Mouse (Mus musculus) large intestine, adult 2 months (tissue): Measurements from ENCODE around the gene Uchl1. TPM values are rescaled to one million over a fixed set of nuclear protein-coding genes. Genes with fewer than 3 reads are reported as not detected.

Source experiments
- DNase-seq: peaks from one replicate; pipeline ENCODE4 v3.0.0-alpha.2; 2012; ENCODE audit warnings: low read depth, low spot score
- WGBS: fragments of 180-500 bp; shearing (Covaris S2); methylation state at CpG from one replicate; pipeline ENCODE4 v1.1.7; 2018; 5-methylcytosine and 5-hydroxymethylcytosine counted together
- polyA plus RNA-seq: library from polyadenylated mRNA; depleted of rRNA; stranded (reverse); fragments of >200 nt; gene quantifications from 2 replicates; pipeline ENCODE4 v1.2.3, GENCODE M21; 2012; rRNA removed

Uchl1 gene
- polyA plus RNA-seq = 16.6 and 24.1 TPM in 2 replicates

DNA sequence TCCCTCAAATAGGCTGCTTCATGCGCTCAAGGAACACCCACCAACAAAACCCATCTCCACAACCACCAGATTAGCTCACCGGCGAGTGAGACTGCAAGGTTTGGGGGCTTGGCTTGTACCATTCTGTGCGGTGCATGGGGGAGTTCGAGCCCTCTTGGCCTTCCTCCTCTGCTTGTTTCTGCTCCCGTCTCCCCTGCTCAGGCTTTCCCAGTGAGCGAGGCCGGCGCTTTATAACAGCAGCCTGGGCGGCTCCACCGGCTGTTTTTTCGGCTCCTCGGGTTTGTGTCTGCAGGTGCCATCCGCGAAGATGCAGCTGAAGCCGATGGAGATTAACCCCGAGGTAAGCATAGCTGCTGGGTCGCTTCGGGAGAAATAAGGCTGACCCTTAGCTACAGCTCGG is at the start of gene Uchl1:
Gene Uchl1 (plus strand): TSS at position 109 of the 400 bp plus-strand sequence.
- DNase-seq = no peak
- under 1% methylated on average over 20 of the region's 20 CpGs for WGBS

DNA sequence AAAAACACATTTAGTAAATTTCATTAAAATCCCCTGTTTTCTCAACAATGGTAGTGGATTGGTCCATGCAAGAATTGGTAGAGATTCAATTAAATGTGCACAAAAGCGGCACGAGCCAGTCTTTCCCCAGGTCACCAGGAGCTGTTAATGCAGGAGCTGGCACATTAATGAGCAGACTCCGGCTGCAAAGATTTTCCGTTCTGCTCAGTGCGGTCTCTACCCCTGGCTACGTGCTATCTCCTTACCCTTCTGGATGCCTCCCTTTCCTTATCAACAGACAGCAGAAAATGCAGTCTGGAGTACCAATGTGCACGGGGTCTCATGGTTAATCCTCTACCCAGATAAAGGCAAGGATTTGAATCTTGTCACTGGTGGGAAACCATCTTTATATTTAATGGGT is 48.1 kb upstream of the Uchl1 start:
- DNase-seq = no peak
- WGBS = 77% methylated on average over 7 of the region's 7 CpGs

DNA sequence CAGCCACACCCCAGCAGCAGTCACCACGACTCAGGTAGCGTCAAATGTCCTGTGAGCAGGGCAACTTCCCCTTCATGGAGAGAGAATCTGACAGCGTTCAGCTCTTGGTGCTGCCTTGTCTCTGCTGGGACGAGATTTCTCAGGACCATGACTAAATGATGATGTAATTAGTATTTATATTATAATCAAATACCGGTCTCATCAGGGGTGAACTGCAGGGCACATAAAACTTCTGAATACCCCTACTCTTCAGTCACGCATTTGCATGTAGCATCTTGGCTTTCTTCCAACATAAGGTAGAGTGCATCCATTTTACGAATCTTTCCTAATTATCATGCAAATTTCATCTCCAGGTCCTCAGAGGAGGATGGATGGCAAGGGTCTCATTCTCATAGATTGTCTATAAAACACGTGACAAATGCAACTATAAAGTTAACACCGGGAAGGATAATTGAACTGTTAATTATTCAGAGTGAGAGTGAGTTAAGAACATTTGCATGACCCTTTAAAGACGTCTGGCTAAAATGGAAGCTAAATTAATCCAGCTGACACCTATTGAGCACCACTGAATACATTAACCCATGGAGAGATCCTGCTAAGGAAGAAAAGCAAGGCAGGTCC is 40.3 kb upstream of the Uchl1 start:
- 62% methylated on average over 10 of the region's 10 CpGs for WGBS
- DNase-seq = no peak

GRCm38 (mm10) chr5:66642156-66642555 is 33.7 kb upstream of the Uchl1 start:
- DNase-seq = no peak

DNA sequence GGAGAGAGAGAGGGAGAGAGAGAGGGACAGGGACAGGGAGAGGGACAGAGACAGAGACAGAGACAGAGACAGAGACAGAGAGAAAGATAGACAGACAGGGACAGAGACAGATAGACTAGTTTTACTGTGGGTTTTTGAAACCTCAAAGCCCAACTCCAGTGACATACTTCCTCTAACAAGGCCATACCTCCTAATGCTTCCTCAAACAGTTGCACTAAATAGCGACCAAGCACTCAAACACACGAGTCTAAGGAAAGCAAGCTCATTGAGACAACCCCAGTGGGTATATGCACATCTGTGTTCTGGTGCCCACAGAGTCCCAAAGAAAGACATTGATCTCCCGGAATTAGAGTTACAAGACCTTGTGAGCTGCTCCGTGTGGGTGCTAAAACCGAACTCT is 32.6 kb upstream of the Uchl1 start:
- no peak for DNase-seq
- WGBS = 66% methylated on average over 5 of the region's 5 CpGs

More at GRCm38 (mm10) chr5:66642156-66642555, 33.7 kb upstream of the Uchl1 start:
- 83% methylated on average over 4 of the region's 4 CpGs for WGBS

DNA sequence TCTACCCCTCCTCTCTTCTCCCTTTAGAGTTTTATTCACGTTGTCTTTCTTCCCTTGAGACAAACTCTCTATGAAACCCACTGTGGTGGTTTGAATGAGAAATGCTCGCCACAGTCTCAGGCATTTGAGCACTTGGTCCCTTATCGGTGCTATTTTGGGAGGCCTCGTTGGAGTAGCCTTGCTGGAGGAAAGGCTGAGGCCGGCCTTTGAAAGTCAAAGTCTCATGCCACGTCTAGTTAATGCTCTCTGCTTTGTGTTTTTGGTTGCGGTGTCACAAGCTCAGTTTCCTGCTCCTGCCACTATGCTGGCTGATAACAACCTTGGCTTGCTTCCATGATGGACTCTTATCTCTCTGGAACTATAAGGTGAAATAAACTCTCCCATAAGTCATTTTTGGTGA is 28.4 kb upstream of the Uchl1 start:
- no peak for DNase-seq
- 48% methylated on average over 7 of the region's 7 CpGs for WGBS

DNA sequence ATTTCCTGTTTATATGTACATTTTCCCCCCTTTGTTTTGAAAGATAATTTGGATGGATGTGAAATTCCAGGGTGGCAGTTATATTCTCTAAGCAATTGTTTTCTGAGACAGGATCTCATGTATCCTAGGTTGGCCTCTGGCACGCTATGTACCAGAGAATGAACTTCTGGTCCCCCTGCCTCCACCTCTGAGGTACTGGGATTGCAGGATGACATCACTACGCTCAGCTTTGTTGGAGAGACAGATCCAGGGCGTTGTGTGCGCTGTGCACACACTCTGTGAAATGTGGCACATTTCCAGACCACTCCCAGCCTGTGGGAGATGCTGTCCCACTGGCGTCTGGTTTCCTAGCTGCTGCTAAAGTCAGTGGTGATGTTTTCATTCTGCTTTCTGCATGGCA is 21.7 kb upstream of the Uchl1 start:
- no peak for DNase-seq

DNA sequence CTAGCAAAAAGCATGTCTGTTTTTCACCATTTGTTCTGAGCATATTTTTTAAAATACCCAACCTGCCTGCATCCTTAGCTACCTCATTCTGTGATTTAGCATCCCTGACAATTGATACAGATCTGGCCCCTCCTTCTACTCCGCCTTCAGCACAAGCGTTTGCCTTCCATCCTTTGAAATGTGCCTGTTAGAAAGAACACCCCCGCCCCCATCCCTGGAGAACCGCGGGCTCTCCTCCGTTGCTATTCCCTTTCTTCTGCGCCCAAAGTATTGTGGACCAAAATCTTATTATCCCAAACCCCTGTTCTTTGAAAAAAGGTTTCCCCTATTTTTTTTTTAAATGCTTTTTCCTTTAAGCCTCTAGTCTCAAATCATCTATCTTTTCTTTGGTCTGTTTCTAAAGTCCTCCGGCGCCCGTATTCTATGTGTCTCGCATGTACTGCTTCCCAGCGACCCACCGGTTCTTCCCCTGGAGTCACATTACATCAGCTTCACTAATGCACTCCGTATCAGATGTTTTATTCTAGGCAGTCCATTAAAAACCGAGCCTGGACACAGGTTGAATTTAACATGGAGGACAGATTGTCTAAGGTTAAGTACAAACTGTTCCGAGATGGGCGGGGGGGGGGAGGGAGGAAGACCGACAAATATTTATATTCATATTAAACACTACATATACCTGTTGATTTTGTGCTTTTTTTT is 551 bp upstream of the Uchl1 start:
- DNase-seq = no peak
- whole genome bisulfite sequencing = 5% methylated on average over 18 of the region's 18 CpGs

More for the DNA sequence above, 21.7 kb upstream of the Uchl1 start:
- 13% methylated on average over 5 of the region's 5 CpGs for WGBS

DNA sequence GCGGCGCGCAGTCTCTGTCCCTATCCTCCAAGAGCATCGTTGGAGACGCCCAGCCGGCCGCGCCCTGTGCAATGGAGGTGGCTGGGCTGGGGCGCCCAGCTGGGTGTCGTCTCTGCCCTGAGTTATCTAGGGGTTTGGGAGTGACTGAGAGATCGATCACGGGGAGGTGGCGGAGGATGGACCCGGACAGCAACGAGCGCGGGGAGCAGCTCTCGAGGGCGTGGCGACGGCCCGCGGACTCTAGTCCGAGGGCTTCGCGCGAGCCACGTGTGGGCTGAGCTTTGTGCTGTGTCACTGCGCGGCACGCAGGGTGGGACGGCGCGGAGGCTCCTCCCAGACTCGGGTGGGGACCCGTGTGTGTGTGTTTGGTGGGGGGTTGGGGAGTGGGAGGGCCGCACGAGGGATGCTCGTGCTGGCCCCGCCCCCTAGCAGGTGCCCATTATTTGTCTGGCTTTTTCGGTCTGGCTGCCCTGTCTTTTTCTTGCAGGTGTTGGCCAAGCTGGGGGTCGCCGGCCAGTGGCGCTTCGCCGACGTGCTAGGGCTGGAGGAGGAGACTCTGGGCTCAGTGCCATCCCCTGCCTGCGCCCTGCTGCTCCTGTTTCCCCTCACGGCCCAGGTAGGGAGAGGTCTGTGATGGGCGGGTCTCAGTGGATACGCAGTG is 696 bp downstream of the Uchl1 start:
- no peak for DNase-seq
- WGBS = 1% methylated on average over 51 of the region's 51 CpGs

- DNase-seq = no peak
- 80% methylated on average over 21 of the region's 21 CpGs for WGBS
These were observed 1.8 kb downstream of the Uchl1 start for GRCm38 (mm10) chr5:66677411-66678345.

GRCm38 (mm10) chr5:66679222-66679621 is 3.3 kb downstream of the Uchl1 start:
- no peak for DNase-seq
- 54% methylated on average over 10 of the region's 10 CpGs for WGBS

- no peak for DNase-seq
- WGBS = 76% methylated on average over 2 of the region's 2 CpGs
These were observed 10.0 kb downstream of the Uchl1 start for GRCm38 (mm10) chr5:66685930-66686329.

DNA sequence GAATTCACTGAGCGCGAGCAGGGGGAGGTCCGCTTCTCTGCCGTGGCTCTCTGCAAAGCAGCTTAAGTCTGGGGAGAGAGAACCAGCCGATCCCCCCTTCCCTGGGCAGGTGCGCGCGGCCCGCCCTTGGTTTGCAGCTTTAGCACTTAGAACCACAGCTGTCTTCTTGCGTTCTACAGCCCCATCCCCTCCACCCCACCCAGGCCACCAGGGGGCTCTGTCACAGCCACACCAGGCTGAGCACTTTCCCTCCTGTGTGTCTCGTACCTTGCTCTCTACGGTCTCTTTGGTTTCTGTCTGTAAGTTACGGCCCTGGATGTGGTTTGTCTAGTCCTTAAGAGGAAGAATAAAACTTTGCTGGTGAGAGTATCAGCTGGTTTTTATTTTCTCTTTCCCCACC is 11.0 kb downstream of the Uchl1 start:
- 83% methylated on average over 13 of the region's 13 CpGs for WGBS
- DNase-seq = no peak

- no peak for DNase-seq
- whole genome bisulfite sequencing = 78% methylated on average over 9 of the region's 9 CpGs
These were observed 11.8 kb downstream of the Uchl1 start for GRCm38 (mm10) chr5:66687737-66688136.

DNA sequence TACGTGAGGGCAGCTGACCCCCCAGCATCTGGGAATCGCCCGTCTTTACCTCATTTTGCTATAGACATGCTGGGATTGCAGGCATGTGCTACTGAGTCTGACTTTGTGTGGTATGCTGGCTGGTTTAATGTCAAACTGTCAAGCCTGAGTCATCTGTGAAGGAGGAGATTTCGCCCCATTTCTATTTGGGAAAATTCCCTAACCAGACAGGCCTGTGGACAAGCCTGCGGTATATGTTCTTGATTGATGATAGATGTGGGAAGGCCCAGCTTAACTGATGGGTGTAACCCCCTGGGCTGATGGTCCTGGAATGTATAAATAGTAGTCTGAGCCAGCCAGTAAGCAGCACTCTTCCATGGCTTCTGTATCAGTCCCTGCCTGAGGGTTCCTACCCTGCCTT is 12.4 kb downstream of the Uchl1 start:
- 88% methylated on average over 5 of the region's 5 CpGs for WGBS
- DNase-seq = no peak

DNA sequence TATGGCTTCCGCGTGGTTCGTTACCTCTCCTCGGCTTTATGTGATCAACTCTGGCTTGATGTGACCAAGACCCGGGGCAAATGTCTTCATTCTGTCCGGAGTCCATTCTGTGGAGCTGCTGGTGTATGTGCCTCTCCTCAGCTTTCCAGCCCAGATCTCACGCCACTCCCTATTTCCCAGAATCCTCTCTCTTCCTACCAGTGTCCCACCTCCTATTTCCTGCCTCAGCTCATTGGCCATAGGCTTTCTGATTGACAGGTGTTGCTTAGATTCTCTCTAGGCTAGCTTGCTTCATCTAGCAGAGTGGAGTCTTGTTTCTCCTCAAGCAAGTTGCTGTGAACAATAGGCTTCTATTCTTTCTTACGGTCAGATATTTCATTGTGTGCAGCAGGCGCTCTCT is 13.9 kb downstream of the Uchl1 start:
- 89% methylated on average over 9 of the region's 9 CpGs for WGBS
- DNase-seq = no peak

GRCm38 (mm10) chr5:66693231-66693630 is 17.3 kb downstream of the Uchl1 start:
- no peak for DNase-seq
- 66% methylated on average over 4 of the region's 4 CpGs for WGBS

GRCm38 (mm10) chr5:66697119-66697518 is 21.2 kb downstream of the Uchl1 start:
- DNase-seq = peak; percentile 29

DNA sequence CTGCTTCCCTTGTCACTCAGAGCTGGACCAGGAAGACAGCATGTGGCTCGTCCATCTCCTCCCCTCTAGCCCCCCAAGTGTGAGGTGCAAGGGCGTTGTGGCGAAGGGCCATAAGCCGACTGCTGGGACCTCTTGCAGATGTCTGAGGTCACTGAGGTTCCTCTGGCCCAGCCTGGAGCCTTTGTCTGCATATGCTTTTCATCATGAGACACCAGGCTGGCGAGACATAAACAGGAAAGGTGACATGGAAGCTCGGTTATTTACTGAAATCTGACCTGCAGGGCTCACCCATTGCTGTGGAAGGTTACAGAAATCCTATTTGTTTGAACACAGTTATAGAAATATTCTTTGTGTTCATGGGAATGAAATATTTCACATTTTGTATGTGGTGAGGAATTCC is 24.0 kb downstream of the Uchl1 start:
- no peak for DNase-seq

GRCm38 (mm10) chr5:66701951-66702350 is 26.1 kb downstream of the Uchl1 start:
- DNase-seq = no peak
- WGBS = 86% methylated on average over 4 of the region's 4 CpGs

More for the DNA sequence above, 24.0 kb downstream of the Uchl1 start:
- 58% methylated on average over 6 of the region's 6 CpGs for WGBS
